Mouse (Mus musculus): ENCODE measurements around the gene Olfr791.

Gene Olfr791

GRCm38 (mm10) chr10:129521492-129521891 is at the start of gene Olfr791:
TSS of gene Olfr791 (plus strand) at chr10:129521792.
- DNase-seq (ENCODE audit: low spot score in 2 of 2), result no peak

GRCm38 (mm10) chr10:129473256-129473655 is 48.3 kb upstream of the Olfr791 start:
- no peak for DNase-seq (ENCODE audit: low spot score in 2 of 2)

- DNase-seq (ENCODE audit: low spot score in 2 of 2), result no peak
Observed at GRCm38 (mm10) chr10:129473723-129474122, 47.9 kb upstream of the Olfr791 start.

GRCm38 (mm10) chr10:129484452-129484851 is 37.1 kb upstream of the Olfr791 start, which contains the start of gene Olfr789:
TSS of gene Olfr789 (plus strand) at chr10:129484752.
- DNase-seq (ENCODE audit: low spot score in 2 of 2), result no peak

- DNase-seq (ENCODE audit: low spot score in 2 of 2), result peak; percentile 35 to 55
Observed at GRCm38 (mm10) chr10:129490101-129490500, 31.5 kb upstream of the Olfr791 start.

GRCm38 (mm10) chr10:129498192-129498591 is 23.4 kb upstream of the Olfr791 start, which contains the start of gene Olfr790:
TSS of gene Olfr790 (plus strand) at chr10:129498492.
- no peak for DNase-seq (ENCODE audit: low spot score in 2 of 2)

GRCm38 (mm10) chr10:129538862-129539261 is 17.3 kb downstream of the Olfr791 start, which contains the start of gene Olfr792:
TSS of gene Olfr792 (plus strand) at chr10:129539162.
- DNase-seq (ENCODE audit: low spot score in 2 of 2), result no peak

GRCm38 (mm10) chr10:129549354-129549753 is 27.8 kb downstream of the Olfr791 start:
- peak; percentile 13 to 18 for DNase-seq (ENCODE audit: low spot score in 2 of 2)

GRCm38 (mm10) chr10:129567355-129567754 is 45.8 kb downstream of the Olfr791 start, which contains the start of gene Olfr794:
TSS of gene Olfr794 (plus strand) at chr10:129567655.
- no peak for DNase-seq (ENCODE audit: low spot score in 2 of 2)

- DNase-seq (ENCODE audit: low spot score in 2 of 2), result no peak
Observed at GRCm38 (mm10) chr10:129577066-129577465, 55.5 kb downstream of the Olfr791 start.
